Mouse (Mus musculus) intestine, embryonic 15.5 days (tissue): ENCODE data around the gene Cox11. TPM values are rescaled to one million over a fixed set of nuclear protein-coding genes. Genes with fewer than 3 reads are reported as not detected.

Source experiments
- ATAC-seq: fragments of 200-750 bp; cut with Nextera tagmentation; 2 replicates; pipeline ENCODE4 v1.8.0; 2017; ENCODE audit warnings: moderate TSS enrichment, moderate library complexity
- H3K27ac ChIP-seq: fragments of 300-500 bp; sonication (generic); 2 replicates; pipeline ENCODE4 v1.5.1; 2015; ENCODE audit warnings: mild to moderate bottlenecking, inconsistent platforms
- H3K27me3 ChIP-seq: fragments of 300-500 bp; sonication (generic); replicated peaks from 2 replicates; pipeline ENCODE4 v1.6.1; 2015; ENCODE audit warnings: inconsistent platforms
- H3K36me3 ChIP-seq: fragments of 300-500 bp; sonication (generic); 2 replicates; pipeline ENCODE4 v1.6.1; 2015; ENCODE audit warnings: inconsistent platforms
- H3K4me1 ChIP-seq: fragments of 300-500 bp; sonication (generic); replicated peaks from 2 replicates; pipeline ENCODE4 v1.6.1; 2015; ENCODE audit warnings: inconsistent platforms
- H3K4me2 ChIP-seq: fragments of 300-500 bp; sonication (generic); replicated peaks from 2 replicates; pipeline ENCODE4 v1.6.1; 2015; ENCODE audit warnings: mild to moderate bottlenecking, inconsistent platforms
- H3K4me3 ChIP-seq: fragments of 300-500 bp; sonication (generic); replicated peaks from 2 replicates; pipeline ENCODE4 v1.5.1; 2015; ENCODE audit warnings: inconsistent platforms
- H3K9ac ChIP-seq: fragments of 300-500 bp; sonication (generic); 2 replicates; pipeline ENCODE4 v1.6.1; 2015; ENCODE audit warnings: inconsistent platforms
- H3K9me3 ChIP-seq: fragments of 300-500 bp; sonication (generic); 2 replicates; pipeline ENCODE4 v1.6.1; 2016; ENCODE audit warnings: inconsistent platforms
- WGBS: fragments of 180-500 bp; shearing (Covaris S2); methylation state at CpG from one replicate; pipeline ENCODE4 v1.1.7; 2015; 5-methylcytosine and 5-hydroxymethylcytosine counted together
- polyA plus RNA-seq: library from polyadenylated mRNA; unstranded; fragments of >200 nt; fragmentation: Nextera tagmentation; extraction: Ambion mirVana; gene quantifications from 2 replicates; pipeline ENCODE4 v1.2.1, GENCODE M21; 2015

The Cox11 gene
- polyA plus RNA-seq, 1 experiment from 2014 or later = 34.0 TPM

DNA sequence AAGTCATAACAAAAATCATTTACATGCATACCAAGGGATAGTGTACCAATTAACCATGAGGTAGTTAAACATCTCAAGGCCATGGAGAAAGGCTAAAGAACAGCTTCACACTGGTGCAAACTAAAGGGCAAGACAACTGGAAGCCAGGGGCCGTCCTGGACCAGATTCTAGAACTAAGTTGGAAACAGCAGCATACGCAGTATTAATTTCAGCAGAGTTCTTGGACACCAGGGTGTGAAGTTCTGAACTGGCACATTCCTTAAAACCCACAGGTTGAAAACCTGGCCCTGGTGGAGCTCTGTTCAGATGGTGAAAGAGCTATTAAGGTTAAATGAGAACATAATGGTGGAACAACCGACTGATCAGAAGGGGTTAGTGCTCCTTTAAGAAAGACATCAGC, 3.3 kb upstream of the Cox11 start:
- 88% methylated on average over 3 of the region's 3 CpGs for WGBS
- no peak overlapping the region for H3K4me2 ChIP-seq
- no peak overlapping the region for H3K27ac ChIP-seq
- H3K9ac ChIP-seq = no peak overlapping the region
- H3K9me3 ChIP-seq = no peaks in the 10 kb centered on the region
- no peaks in the 10 kb centered on the region for H3K27me3 ChIP-seq
- no peak for ATAC-seq
- H3K36me3 ChIP-seq = no peaks in the 10 kb centered on the region
- no peaks in the 10 kb centered on the region for H3K4me1 ChIP-seq
- no peak overlapping the region for H3K4me3 ChIP-seq

GRCm38 (mm10) chr11:90638312-90638830, 398 bp downstream of the Cox11 start:
- peak overlapping the region; percentile 90 for H3K27ac ChIP-seq
- no peaks in the 10 kb centered on the region for H3K9me3 ChIP-seq
- under 1% methylated on average over 54 of the region's 54 CpGs for WGBS
- no peaks in the 10 kb centered on the region for H3K27me3 ChIP-seq
- H3K4me1 ChIP-seq = no peaks in the 10 kb centered on the region
- ATAC-seq = peak; percentile 66
- peak overlapping the region; percentile 62 for H3K4me2 ChIP-seq
- H3K9ac ChIP-seq = peak overlapping the region; percentile 97
- peak overlapping the region; percentile 99 for H3K4me3 ChIP-seq
- no peaks in the 10 kb centered on the region for H3K36me3 ChIP-seq

DNA sequence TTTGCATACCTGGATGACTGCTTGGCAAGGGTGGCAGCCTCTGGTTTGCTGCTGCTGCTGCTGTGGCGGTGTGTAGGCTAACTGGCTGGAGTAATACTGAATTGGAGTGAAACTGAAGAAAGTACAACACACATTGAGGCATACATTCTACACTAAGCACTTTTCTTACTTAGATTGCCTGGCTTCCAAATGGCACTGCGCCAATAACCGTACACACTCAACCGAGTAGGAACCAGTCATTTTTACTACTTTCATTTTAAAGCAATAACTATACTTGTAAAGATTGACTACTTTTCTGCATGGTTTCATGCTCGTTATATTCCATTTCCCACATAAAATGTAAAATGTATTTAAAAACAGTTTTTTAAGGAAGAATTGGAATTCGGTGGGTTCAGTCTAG, 11.8 kb downstream of the Cox11 start:
- no peak for ATAC-seq
- WGBS = 84% methylated on average over 6 of the region's 6 CpGs

GRCm38 (mm10) chr11:90650231-90650885, 12.4 kb downstream of the Cox11 start:
- no peak overlapping the region for H3K27ac ChIP-seq
- ATAC-seq = no peak
- H3K36me3 ChIP-seq = peaks cover 15% of the 10 kb centered on the region
- H3K9ac ChIP-seq = no peak overlapping the region
- no peaks in the 10 kb centered on the region for H3K27me3 ChIP-seq
- no peak overlapping the region for H3K4me3 ChIP-seq
- 74% methylated on average over 9 of the region's 9 CpGs for WGBS
- H3K9me3 ChIP-seq = no peaks in the 10 kb centered on the region
- no peak overlapping the region for H3K4me2 ChIP-seq
- no peaks in the 10 kb centered on the region for H3K4me1 ChIP-seq

More for the DNA sequence above, 11.8 kb downstream of the Cox11 start:
- Histone ChIP-seq H3K27ac (no peak overlapping the region), H3K4me1 (no peaks in the 10 kb centered on the region), H3K36me3 (peaks cover 20% of the 10 kb centered on the region), H3K9ac (no peak overlapping the region), H3K4me3 (no peak overlapping the region), H3K27me3 (no peaks in the 10 kb centered on the region), H3K4me2 (no peak overlapping the region), H3K9me3 (no peaks in the 10 kb centered on the region)

DNA sequence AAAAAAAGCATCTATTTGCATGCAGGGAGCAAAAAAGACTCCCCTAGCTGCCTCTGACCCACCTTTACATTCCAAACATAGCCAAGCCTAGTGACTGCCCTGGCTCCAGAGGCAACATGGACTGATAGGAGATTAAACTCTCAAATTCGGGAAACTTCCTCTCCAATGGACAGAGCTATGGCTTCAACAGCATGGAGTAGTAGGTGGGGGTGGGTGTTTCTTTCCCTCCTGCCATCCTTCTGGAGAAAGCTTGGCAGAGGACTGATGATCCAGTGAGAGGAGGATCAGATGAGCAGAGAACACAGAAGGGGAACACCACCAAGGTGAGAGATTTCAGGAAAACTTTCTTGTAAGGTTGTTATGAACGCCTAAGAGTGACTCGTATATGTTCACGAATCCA, 14.6 kb downstream of the Cox11 start:
- Histone ChIP-seq H3K4me1 (no peaks in the 10 kb centered on the region), H3K36me3 (peaks cover 14% of the 10 kb centered on the region), H3K4me2 (no peak overlapping the region), H3K27ac (no peak overlapping the region), H3K27me3 (no peaks in the 10 kb centered on the region), H3K9me3 (no peaks in the 10 kb centered on the region), H3K9ac (no peak overlapping the region), H3K4me3 (no peak overlapping the region)
- WGBS = 90% methylated on average over 4 of the region's 4 CpGs
- no peak for ATAC-seq

DNA sequence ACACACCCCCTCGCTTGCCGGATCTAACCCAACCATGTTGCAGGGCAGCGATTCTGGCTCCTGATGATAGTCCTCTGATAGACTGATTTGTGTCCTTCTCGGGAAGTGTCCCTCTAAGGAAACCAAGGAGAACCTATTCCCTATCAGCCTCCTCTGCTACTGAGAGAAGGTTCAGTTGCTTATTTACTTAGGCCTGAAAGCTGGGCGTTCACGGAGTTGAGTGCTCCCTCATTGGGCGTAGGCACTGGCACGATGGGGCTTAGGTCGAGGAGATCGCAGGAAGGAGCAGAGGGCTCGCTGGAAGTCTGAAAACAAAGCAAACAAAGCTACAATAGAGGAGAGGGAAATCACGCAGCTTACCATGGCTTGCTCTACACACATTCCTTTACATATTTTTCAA, 19.6 kb downstream of the Cox11 start:
- 85% methylated on average over 12 of the region's 12 CpGs for WGBS
- H3K4me3 ChIP-seq = no peak overlapping the region
- H3K27ac ChIP-seq = no peak overlapping the region
- no peak overlapping the region for H3K9ac ChIP-seq
- no peak overlapping the region for H3K4me2 ChIP-seq
- H3K27me3 ChIP-seq = no peaks in the 10 kb centered on the region
- no peak for ATAC-seq
- H3K36me3 ChIP-seq = peaks cover 6% of the 10 kb centered on the region; the same call in 1 of the 2 replicates
- H3K9me3 ChIP-seq = no peaks in the 10 kb centered on the region
- no peaks in the 10 kb centered on the region for H3K4me1 ChIP-seq

DNA sequence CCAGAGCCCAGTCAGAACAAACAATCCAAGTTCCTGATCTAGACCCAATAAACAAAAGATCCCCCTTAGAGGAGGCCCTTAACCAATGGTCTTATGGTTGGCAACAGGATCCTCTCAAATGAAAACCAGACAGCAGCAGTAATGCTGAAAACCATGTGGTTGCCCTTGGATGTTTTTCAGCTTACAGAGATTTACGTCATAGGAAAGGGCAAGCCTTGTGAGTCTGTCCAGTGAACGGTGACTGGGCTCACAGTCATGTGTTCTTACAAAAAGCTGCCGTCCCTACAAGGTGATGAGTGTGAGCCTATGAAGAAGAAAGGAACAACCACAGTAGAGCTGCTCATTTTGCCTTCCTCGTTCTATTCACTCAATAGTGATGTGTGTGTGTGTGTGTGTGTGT, 22.7 kb downstream of the Cox11 start:
- Histone ChIP-seq H3K4me2 (no peak overlapping the region), H3K27me3 (no peaks in the 10 kb centered on the region), H3K4me3 (no peak overlapping the region), H3K27ac (no peak overlapping the region), H3K9me3 (no peaks in the 10 kb centered on the region), H3K9ac (no peak overlapping the region), H3K4me1 (peaks cover 25% of the 10 kb centered on the region), H3K36me3 (peaks cover 5% of the 10 kb centered on the region; the same call in 1 of the 2 replicates)
- ATAC-seq = no peak
- 78% methylated on average over 4 of the region's 4 CpGs for WGBS

GRCm38 (mm10) chr11:90663052-90663451, 25.1 kb downstream of the Cox11 start:
- WGBS = 53% methylated on average over 3 of the region's 3 CpGs
- peak; percentile 62 for ATAC-seq
- no peak overlapping the region for H3K9ac ChIP-seq
- H3K4me3 ChIP-seq = no peak overlapping the region
- no peaks in the 10 kb centered on the region for H3K36me3 ChIP-seq
- no peaks in the 10 kb centered on the region for H3K27me3 ChIP-seq
- no peak overlapping the region for H3K4me2 ChIP-seq
- H3K4me1 ChIP-seq = peaks cover 34% of the 10 kb centered on the region
- H3K27ac ChIP-seq = no peak overlapping the region
- no peaks in the 10 kb centered on the region for H3K9me3 ChIP-seq

- Histone ChIP-seq H3K4me2 (peak overlapping the region; percentile 22; the same call in 1 of the 2 replicates), H3K27me3 (no peaks in the 10 kb centered on the region), H3K36me3 (no peaks in the 10 kb centered on the region), H3K9me3 (no peaks in the 10 kb centered on the region), H3K4me3 (no peak overlapping the region), H3K9ac (no peak overlapping the region), H3K4me1 (peaks cover 34% of the 10 kb centered on the region), H3K27ac (peak overlapping the region; percentile 84; the same call in 1 of the 2 replicates)
- ATAC-seq = no peak; the same call in 1 of the 2 replicates
- 47% methylated on average over 5 of the region's 5 CpGs for WGBS
Measured at GRCm38 (mm10) chr11:90663618-90664297, 25.8 kb downstream of the Cox11 start.

- Histone ChIP-seq H3K9ac (no peak overlapping the region), H3K4me2 (peak overlapping the region; percentile 22; the same call in 1 of the 2 replicates), H3K27ac (peak overlapping the region; percentile 84), H3K9me3 (no peaks in the 10 kb centered on the region), H3K36me3 (no peaks in the 10 kb centered on the region), H3K27me3 (no peaks in the 10 kb centered on the region), H3K4me3 (no peak overlapping the region), H3K4me1 (peaks cover 34% of the 10 kb centered on the region)
- peak; percentile 50 for ATAC-seq
- 2% methylated on average over 8 of the region's 8 CpGs for WGBS
Measured at GRCm38 (mm10) chr11:90664345-90664986, 26.5 kb downstream of the Cox11 start.

DNA sequence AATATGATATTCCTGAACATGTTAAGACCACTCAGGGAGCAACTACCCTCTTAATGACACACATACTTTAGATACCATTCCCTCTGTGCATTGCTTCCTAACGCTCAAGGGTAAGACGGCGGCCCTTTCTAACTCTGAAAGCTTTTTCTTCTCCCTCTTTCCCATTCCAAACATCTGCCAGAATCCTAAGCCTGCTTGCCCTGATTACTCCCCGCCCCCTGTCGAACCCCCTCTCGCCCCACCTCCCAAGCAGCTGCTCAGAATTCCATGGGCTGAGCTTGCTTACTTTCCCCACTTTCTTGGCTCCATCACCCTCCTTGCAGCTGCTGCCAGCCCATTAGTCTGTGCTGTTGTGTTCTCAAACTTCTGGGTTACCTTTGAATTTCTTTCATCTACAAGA, 27.2 kb downstream of the Cox11 start:
- H3K27ac ChIP-seq = peak overlapping the region; percentile 84
- peak overlapping the region; percentile 22 for H3K4me2 ChIP-seq
- no peaks in the 10 kb centered on the region for H3K36me3 ChIP-seq
- no peaks in the 10 kb centered on the region for H3K27me3 ChIP-seq
- peaks cover 34% of the 10 kb centered on the region for H3K4me1 ChIP-seq
- H3K9me3 ChIP-seq = no peaks in the 10 kb centered on the region
- WGBS = 7% methylated on average over 6 of the region's 6 CpGs
- no peak overlapping the region for H3K4me3 ChIP-seq
- H3K9ac ChIP-seq = no peak overlapping the region
- ATAC-seq = peak; percentile 35

GRCm38 (mm10) chr11:90666144-90666757, 28.3 kb downstream of the Cox11 start:
- 55% methylated on average over 3 of the region's 3 CpGs for WGBS

More at GRCm38 (mm10) chr11:90666144-90666757, 28.3 kb downstream of the Cox11 start:
- Histone ChIP-seq H3K4me3 (no peak overlapping the region), H3K4me1 (peaks cover 34% of the 10 kb centered on the region), H3K9me3 (no peaks in the 10 kb centered on the region), H3K36me3 (no peaks in the 10 kb centered on the region), H3K27me3 (no peaks in the 10 kb centered on the region), H3K4me2 (no peak overlapping the region), H3K9ac (no peak overlapping the region), H3K27ac (peak overlapping the region; percentile 84)
- ATAC-seq = peak; percentile 89
